Mouse (Mus musculus) embryo, embryonic 10 days (tissue): ENCODE results near the gene Gm49405.

Experiments used
- DNase-seq: peaks from one replicate; pipeline ENCODE4 v3.0.0-alpha.2; 2015; ENCODE audit warnings: low spot score

Gene Gm49405

GRCm38 (mm10) chr19:3988066-3988465 is 12.4 kb upstream of the Gm49405 start:
- DNase-seq: no peak

GRCm38 (mm10) chr19:3988750-3989149 is 11.7 kb upstream of the Gm49405 start:
- no peak for DNase-seq

GRCm38 (mm10) chr19:3990804-3991203 is 9.6 kb upstream of the Gm49405 start:
- peak; percentile 35 for DNase-seq

- DNase-seq: no peak
Observed at GRCm38 (mm10) chr19:3991562-3991961, 8.9 kb upstream of the Gm49405 start.

- DNase-seq: no peak
Observed at GRCm38 (mm10) chr19:3991966-3992365, 8.5 kb upstream of the Gm49405 start.

- DNase-seq: no peak
Observed at GRCm38 (mm10) chr19:3992416-3992815, 8.0 kb upstream of the Gm49405 start, which contains the start of gene Tbx10. Gene Tbx10, plus strand, starts transcription at chr19:3992752.

- no peak for DNase-seq
Observed at GRCm38 (mm10) chr19:3994932-3995331, 5.5 kb upstream of the Gm49405 start.

GRCm38 (mm10) chr19:3995505-3995904 is 4.9 kb upstream of the Gm49405 start:
- no peak for DNase-seq

- DNase-seq: no peak
Observed at GRCm38 (mm10) chr19:3996106-3996505, 4.3 kb upstream of the Gm49405 start.

- DNase-seq: no peak
Observed at GRCm38 (mm10) chr19:3996747-3997146, 3.7 kb upstream of the Gm49405 start.

- DNase-seq: no peak
Observed at GRCm38 (mm10) chr19:3997231-3997630, 3.2 kb upstream of the Gm49405 start.

GRCm38 (mm10) chr19:3998335-3998734 is 2.1 kb upstream of the Gm49405 start:
- no peak for DNase-seq

- DNase-seq: no peak
Observed at GRCm38 (mm10) chr19:3999121-3999730, 1.2 kb upstream of the Gm49405 start.

- DNase-seq: no peak
Observed at GRCm38 (mm10) chr19:4000949-4001525, 611 bp downstream of the Gm49405 start.

- DNase-seq: no peak
Observed at GRCm38 (mm10) chr19:4001752-4002151, 1.3 kb downstream of the Gm49405 start.

GRCm38 (mm10) chr19:4003112-4003511 is 2.7 kb downstream of the Gm49405 start, which contains the start of gene Doc2g:
Gene Doc2g, plus strand, starts transcription at chr19:4003313.
- no peak for DNase-seq

GRCm38 (mm10) chr19:4003641-4004040 is 3.2 kb downstream of the Gm49405 start:
- DNase-seq: no peak

GRCm38 (mm10) chr19:4004331-4004730 is 3.9 kb downstream of the Gm49405 start:
- DNase-seq: no peak

GRCm38 (mm10) chr19:4005091-4005490 is 4.7 kb downstream of the Gm49405 start:
- DNase-seq: no peak

- no peak for DNase-seq
Observed at GRCm38 (mm10) chr19:4005971-4006370, 5.5 kb downstream of the Gm49405 start.

GRCm38 (mm10) chr19:4011086-4011485 is 10.7 kb downstream of the Gm49405 start:
- DNase-seq: no peak

GRCm38 (mm10) chr19:4012432-4013022 is 12.1 kb downstream of the Gm49405 start, which contains the start of gene Ndufv1:
Gene Ndufv1, minus strand, starts transcription at chr19:4012806.
- DNase-seq: peak; percentile 99

GRCm38 (mm10) chr19:4013066-4013465 is 12.6 kb downstream of the Gm49405 start:
- DNase-seq: no peak
